Mouse (Mus musculus): ENCODE measurements around the gene Gm45233.

Gene Gm45233

DNA sequence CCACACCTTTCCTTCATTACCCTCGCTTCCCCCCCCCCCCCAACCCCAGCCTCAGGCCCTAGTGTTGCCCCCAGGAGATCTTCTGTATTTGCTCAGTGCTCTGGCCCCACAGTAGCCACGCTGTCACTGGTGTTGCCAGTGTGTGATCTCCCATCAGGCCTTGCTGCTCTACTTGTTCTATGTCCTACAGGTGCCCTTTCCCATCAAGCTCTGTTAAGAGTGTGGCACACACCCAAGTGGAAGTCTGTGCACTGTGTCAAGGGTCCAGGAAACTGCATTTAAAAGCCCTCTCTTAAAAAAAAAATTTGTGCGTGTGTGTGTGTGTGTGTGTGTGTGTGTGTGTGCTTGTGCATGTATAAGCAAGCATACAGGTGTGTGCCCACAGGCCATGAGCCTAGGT lies 4.3 kb downstream of the Gm45233 start:
- no peak for DNase-seq (ENCODE audit: low read depth)

DNA sequence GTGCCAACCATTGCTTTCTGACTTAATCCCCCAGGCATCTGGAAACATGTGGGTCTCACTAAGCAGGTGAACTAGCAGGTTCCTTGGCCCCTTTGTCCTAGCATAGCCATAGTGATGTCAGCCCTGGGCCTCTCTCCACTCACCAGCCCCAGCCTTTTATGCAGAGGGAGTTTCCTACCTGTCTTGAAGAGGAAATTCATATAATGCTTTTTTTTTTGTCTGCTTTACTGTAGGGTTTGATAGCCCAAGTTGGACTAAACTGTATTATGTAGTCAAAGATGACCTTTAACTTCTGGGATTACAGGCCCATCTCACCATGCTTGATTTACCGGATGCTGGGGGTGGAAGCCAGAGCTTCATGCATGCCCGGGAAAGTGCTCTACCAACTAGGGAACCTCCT lies 5.9 kb downstream of the Gm45233 start:
- no peak for DNase-seq (ENCODE audit: low read depth)

DNA sequence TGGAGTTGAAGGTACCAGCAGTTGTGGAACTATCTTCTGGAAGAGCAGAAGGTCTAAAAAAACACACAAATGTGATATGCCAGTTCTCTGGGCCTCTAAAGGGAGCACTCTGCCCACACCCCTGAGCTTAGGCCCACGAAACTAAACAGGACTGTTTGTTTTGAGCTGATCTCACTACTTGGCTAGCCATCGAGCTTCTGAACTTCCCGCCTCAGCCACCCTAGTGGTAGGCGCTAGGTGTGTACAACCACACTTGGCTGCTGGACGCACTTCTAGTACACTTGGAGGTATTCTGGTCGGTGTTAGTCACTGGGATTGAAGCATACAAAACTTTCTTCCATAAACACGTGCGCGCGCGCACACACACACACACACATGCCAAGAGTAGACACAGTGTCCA lies 7.8 kb downstream of the Gm45233 start:
- DNase-seq (ENCODE audit: low read depth) = no peak

DNA sequence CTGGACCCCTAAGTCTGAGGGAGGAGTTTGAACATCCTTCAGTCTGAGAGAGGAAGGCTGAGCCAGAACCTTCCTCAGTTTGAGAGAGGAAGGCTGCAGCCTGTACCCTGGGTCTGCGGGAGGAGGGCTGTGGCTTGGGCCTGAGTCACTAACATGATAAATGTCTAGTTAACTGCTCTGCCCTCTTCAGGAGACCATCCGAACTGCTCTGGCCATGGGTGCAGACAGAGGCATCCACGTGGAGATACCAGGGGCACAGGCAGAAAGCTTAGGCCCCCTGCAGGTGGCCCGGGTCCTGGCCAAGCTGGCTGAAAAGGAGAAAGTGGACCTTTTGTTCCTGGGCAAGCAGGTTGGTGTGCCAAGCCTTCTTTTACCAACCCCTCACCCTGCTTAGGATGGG lies 8.7 kb downstream of the Gm45233 start:
- peak; percentile 67 for DNase-seq (ENCODE audit: low read depth)

DNA sequence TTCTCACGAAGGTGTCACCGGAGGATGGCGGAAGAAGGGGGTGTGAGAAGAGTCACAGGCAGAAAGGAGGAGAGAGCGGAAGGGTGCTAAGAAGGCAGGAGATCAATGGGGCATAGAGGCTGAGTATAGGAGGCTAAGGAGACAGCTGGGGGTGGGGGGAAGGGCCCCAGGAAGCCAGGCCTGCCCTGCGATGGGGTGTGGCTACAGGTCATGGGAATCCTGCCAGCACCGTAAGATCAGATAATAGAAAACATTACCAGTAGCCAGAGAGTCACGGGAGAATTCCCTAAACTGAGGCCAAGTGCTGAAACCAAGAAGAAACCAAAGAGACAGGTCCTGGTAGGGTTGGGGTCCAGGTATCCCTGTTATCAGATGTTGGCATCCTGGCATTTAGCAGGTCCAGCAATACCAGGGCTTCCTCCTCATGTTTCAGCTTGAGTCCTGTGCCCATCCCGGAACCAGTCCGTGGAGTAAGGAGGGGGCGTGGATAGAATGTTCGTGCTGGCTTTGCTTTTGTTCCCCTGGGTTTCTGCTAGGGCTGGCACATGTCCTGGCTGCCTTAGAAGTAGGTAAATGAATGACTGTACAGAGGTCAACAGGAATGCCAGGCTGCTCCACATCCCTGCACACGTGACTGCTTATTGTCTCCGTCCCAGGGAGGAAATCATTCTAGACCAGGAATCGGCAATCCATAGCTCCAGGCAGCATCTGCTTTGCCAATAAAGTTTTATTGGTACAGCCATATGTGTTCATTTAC lies 9.8 kb downstream of the Gm45233 start:
- DNase-seq (ENCODE audit: low read depth) = no peak

DNA sequence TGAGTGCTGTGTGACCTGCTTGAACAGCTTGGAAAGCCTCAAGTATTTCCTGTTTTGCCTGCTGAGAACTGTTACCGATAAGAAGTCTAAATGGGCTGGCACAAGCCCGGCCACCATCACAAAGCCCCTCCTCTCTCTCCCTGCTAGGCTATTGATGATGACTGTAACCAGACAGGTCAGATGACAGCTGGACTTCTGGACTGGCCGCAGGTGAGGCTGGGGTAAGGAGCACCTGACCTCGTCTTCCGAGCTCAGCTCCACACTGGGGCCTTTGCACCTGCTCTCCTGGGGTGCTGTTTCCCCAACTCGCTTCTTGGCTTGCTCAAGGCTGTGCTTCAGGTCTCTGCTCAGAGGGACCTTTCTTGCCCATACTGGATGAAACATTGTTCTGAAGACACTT lies 10.4 kb downstream of the Gm45233 start:
- DNase-seq (ENCODE audit: low read depth) = no peak

DNA sequence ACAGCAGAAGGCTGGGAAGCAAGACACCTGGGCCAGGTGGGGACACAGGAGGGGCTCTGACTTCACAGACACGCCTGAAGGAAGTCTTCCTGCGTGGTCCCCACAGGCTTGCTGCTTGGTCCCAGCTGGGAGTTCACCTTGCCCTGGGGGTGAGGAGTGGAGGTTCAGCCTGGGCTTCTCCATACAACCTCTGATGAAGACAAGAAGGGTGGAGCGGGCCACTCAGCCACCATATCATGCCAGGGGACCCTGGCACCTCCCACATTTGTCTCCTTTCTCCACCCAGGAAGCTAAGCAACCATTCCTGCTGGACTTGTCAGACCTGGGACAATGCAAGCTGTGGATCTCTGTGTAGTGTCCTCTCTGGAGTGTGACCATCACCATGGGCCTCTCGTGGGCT lies 18.9 kb downstream of the Gm45233 start, which contains the start of gene Vsig10l:
Vsig10l (plus strand) TSS at position 301 of the 400 bp plus-strand sequence.
- no peak for DNase-seq (ENCODE audit: low read depth)

DNA sequence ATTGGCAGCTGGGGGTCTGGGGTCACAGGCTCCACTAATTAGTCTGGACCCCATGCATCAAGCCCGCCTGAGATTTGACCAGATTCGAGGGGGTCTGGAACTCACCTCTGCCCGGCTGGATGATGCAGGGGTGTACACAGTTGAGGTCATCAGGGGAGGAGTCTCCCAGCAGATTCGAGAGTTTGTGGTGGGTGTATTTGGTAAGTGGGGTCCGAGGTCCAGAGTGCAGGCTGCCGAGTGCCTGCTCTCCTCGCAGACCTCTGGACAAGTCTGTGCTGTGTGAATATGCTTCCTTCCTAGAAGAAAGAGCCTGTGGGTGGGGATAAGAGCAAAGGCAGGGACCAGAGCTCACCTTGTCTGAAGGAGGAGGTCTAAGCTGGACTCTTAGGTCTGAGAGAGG lies 20.0 kb downstream of the Gm45233 start:
- no peak for DNase-seq (ENCODE audit: low read depth)

DNA sequence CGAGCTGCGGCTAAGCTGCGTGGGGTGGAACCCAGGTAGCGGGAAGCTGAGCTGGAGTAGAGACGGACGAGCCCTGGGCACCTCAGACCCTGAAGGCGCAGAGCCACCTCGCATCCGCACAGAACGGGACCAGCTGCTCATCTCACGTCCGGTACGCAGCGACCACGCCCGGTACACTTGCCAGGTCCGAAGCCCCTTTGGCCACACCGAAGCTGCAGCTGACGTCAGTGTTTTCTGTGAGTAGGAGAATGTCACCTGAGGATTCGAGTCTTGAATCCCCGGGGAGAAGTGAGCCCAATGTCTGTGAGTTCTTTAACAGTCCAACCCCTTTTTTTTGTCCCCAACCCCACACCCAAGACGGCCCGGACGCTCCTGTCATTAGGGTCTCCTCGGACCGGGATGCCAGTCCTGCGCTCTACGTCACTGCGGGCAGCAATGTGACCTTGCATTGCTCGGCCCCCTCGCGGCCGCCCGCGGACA lies 21.0 kb downstream of the Gm45233 start:
- no peak for DNase-seq (ENCODE audit: low read depth)

DNA sequence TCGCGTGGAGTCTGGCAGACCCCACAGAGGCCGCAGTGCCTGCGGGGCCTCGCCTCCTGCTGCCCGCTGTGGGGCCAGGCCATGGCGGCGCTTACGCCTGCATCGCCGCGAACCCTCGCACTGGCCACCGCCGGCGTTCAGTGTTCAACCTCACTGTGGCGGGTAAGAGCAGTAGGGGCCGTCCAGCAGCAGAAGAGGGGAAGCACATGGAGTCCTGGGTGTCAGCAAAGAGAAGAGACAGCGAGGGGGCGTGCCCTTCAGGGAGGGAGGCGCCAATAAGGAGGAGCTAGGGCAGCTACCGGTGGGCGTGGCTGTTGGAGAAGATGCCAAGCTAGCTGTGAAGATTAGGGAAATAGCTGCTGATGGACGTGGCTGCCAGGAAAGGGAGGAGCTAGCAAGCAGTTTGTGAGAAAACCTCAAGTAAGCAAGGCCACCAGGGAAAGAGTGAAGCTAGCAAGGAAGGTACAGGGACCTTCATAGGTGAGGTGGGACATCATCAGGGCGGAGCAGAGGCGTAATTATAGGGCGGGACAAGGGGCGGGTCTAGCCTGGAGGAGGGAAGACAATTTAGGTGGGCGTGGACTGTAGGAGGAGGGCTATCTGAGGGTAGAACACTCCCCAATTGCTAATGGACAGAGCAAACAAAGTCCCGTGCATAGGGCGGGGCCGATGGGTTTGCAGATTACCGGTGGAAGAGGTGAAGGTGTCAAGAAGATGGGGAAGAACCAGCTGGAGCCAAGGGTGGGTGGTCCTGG lies 21.6 kb downstream of the Gm45233 start:
- peak; percentile 94 for DNase-seq (ENCODE audit: low read depth)

DNA sequence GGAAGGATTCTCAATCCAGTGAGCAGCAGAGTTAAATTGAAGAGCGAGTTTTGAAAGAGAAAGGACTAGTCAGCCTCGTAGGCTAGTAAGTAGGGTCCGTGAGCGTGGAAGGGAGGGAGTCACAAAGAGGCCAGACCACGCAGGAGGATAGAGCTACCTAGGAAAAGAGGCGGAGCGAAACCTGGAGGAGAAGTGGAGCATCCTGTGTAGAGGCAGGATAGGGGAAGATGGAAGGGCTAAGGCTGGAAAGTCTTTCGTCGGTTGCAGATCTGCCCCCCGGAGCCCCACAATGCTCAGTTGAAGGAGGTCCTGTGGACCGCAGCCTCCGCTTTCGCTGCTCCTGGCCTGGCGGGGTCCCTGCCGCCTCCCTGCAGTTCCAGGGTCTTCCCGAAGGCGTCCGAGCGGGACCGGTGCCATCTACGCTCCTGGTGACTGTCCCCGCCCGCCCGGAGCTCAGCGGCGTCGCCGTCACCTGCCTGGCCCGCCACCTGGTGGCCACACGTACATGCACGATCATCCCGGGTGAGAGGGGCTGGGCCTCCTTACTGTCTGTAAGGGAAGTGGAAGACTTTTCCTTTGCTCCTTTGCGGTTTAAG lies 22.3 kb downstream of the Gm45233 start:
- peak; percentile 92 for DNase-seq (ENCODE audit: low read depth)

DNA sequence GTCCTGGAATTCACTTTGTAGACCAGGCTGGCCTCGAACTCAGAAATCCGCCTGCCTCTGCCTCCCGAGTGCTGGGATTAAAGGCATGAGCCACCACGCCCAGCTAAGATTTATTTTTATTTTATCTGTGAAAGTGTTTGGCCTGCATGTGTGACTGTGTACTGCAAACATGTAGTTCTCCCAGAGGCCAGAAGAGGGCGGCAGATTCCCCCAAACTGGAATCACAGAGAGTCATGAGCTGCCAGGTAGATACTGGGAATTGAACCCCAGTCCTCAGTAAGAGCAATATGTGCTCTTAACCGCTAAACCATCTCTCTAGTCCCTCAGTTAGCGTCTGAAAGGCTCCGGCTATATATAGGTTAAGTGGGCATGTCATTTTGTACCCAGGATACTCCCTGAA lies 26.4 kb downstream of the Gm45233 start:
- peak; percentile 75 for DNase-seq (ENCODE audit: low read depth)

DNA sequence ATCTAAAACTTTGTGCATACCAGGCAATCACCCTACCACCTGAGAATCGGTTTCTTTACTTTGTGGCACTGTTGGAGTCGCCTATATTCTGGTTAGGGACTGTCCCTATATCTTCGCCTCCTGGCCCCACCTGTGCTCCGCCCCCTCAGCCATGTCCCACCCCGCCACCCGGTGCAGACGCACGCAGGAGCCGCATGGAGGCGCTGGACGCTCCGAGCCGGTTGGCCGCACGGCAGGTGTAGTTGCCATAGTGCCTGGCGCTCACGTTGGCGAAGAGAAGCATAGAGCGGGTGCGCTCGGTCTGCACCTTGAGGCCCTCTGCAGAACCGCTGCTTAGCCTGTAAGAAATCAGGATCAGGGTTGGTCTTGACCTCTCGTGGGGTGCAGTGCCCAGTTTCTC lies 31.8 kb downstream of the Gm45233 start:
- DNase-seq (ENCODE audit: low read depth) = no peak

DNA sequence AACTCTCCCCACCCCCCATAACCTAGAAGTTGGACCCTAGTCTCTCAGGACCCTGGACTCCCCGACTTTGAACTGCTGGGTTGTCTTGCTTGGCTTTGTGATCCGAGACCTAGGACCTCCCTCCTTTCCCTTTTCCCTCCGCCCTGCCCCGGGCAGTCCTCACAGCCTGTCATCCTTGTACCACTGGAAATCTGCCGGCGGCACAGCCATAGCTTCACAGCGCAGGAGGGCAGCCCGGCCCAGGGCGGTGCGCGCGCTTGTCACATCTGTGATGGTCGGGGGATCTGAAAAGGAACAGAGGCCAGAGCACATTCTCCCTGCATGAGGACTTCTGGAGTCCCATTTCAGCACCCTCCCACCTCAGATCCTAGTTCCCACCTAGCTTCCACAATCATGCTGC lies 32.4 kb downstream of the Gm45233 start:
- no peak for DNase-seq (ENCODE audit: low read depth)

DNA sequence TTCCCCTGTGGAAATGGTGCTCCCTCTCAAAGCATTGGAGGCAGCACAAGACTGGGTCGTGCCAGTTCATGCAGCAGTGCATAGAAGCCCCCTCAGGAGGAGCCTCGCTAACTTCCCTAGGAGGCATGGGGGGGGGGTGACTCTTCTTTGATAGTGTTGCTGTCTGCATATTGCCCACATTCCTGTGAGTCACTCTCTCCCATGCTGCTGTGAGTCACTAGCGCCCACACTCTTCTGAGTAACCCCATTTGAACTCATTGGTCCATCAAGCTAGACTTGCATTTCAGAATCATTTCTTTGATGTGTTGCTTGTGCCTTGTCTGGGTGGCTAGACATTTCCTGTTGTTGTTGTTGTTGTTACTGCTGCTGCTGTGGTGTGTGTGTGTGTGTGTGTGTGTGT lies 37.3 kb downstream of the Gm45233 start:
- peak; percentile 87 for DNase-seq (ENCODE audit: low read depth)

DNA sequence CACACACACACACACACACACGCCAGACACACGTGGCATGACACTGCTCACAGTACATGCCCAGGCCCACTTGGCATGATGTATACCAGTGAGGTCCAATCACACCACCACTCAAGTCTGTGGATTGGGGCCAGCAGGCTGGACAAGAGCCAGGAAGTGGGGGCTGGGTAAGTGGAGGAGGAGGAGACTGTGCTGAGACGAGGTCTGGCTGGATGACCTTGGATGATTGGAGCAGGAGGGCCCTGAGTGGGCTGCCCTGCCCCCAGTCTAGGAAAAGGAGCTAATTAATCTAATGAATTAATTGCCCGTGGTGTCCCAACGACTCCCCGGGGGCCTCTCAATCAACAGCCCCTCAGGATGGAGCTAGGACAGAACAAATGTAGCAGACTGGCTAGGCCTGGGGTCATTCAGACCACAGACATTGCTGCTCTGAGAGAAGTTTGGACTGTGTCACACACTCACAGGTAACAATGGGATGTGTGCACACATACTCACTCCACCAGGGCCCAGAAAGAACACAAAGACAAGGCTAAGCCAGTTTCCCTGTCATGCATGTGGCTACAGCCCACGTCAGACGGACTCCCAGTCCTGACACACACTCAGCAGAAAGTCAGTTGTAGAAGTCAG lies 38.3 kb downstream of the Gm45233 start:
- peak; percentile 81 for DNase-seq (ENCODE audit: low read depth)

DNA sequence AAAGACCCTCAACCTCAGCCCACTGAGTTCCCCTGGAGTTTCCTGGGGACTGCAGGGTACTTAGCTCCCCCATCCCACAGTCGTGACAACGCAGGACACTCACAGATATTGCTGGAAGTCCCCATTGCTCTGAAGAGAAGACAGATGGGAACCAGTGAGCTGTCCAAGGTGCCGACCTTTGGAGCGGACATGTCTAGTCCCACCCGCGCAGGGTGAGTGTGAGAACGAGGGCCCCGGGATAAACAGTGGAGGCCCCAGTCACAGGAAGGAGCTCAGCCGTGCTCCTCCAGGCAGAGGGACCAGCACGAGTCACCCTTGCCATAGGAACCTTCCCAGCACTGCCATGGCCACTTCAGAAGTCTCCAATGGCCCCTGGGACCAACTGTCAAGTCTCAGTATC lies 39.3 kb downstream of the Gm45233 start:
- DNase-seq (ENCODE audit: low read depth) = peak; percentile 55

DNA sequence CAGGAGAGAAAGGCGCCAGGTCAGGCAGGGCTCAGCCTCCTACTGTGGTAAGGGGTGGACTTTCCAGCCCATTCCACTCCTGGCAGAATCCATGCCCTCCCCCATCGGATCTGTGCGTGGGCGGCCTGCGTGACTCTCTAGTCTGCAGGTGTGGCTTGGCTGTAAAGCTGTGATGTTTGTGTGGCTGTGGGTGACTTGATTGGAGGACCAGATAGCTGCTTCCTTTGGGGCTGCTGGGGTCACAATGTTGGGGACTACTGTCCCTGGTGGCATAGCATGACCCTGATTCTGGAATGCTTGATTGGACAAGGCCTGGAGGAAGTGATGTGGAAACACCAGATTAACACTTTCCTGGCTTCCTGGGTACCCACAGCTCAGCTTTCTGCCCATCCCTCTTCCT lies 44.7 kb downstream of the Gm45233 start:
- peak; percentile 30 for DNase-seq (ENCODE audit: low read depth)

DNA sequence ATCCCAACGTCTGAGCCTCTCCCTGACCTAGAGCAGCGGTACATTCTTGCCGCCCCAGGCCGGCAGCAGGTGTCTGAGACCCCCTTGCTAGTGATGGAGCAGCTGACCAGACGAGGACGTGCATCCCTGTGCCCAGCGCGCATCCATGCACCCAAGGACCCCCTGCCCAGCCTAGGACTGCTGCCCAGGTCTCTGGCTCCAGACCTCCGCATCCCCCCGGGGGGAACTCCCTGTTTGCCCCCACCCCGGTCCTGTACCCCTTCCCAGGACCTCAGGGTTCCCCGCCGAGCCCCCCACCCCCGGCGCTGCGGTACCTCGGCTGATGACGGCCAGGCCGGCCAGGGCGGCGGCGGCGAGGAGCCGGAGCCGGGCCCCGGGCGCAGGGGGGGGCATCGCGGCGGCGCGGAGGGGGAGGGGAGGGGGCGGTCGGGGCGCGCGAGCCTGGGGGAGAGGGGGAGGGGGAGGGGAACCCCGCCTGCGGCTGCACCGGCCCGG lies 45.8 kb downstream of the Gm45233 start, which contains the start of gene Iglon5:
Iglon5 (minus strand) TSS at position 445 of the 495 bp plus-strand sequence.
- DNase-seq (ENCODE audit: low read depth) = no peak

DNA sequence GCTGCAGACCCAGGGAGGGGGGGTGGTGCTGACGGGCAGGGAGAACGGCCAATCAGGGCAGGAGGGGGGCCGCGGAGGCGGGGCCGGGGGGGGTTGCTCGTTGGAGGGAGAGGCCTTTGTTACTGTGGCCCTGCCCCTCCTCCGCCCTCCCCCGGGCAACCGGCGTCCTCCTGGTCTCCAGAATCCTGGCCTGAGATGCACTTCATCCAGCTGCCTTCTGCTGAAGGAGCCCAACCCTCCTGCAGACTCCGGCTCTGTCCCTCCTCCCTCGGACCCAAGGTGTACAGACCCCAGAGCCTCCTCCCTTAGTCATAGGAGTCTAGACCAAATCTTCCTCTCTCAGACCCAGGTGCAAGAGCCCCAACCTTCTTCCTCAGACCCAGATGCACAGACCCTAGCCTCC lies 46.3 kb downstream of the Gm45233 start:
- DNase-seq (ENCODE audit: low read depth) = peak; percentile 94

DNA sequence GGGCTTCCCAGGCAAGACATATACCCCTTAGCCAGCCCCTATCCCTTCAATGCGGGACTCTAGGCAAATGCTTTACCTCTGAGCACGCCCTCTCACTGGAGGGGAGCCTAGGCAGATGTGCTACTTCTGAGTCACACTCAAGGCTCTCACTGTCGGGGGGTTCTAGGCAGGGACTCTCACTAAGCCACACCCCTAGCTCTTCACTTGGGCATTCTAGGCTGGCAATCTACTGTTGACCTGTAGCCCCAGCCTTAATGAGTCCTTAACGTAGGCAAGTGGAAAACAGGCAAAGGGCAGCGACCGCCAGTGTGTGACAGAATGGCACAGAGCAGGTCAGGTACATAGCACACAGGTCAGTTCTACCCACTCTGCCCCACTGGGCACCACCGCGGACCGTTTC lies 46.9 kb downstream of the Gm45233 start:
- peak; percentile 35 for DNase-seq (ENCODE audit: low read depth)

DNA sequence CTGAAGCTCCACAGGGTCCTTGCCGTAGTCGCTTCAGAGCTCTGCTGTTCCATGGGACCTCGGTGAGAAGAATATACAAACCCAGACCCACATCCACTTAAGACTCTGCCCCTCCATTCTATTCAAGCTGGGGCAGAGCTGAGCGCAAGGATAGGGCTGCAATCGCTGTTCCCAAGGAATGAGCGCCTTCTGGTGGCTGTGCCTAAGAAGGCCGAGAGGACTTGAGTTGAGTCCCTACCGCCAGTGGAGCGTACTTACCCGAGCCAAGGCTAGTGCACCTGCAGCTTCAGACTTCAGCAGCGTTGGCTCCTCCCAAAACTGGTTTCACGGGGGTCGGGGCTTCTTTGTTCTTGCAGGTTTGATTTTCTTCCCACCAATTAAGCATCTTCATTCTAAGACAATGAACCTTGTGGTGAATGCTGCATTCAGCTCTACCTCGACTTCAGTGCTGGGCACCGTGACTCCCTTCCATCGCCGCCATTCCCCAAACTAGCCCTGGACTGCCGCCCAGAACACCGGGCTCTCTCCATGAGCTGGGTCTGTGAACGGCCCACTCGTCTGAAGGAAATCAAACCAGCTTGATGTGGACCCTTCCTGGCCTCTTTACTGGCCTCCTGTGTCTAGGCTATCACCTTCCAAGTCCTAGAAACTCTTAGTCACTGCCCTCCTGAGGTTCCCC lies 51.6 kb downstream of the Gm45233 start:
- DNase-seq (ENCODE audit: low read depth) = peak; percentile 61

All from NIH3T3 (cell line).